Mouse (Mus musculus): ENCODE measurements around the gene Zfyve21.

The Zfyve21 gene

GRCm38 (mm10) chr12:111800459-111801183, 13.3 kb upstream of the Zfyve21 start:
- DNase-seq, result no peak

DNA sequence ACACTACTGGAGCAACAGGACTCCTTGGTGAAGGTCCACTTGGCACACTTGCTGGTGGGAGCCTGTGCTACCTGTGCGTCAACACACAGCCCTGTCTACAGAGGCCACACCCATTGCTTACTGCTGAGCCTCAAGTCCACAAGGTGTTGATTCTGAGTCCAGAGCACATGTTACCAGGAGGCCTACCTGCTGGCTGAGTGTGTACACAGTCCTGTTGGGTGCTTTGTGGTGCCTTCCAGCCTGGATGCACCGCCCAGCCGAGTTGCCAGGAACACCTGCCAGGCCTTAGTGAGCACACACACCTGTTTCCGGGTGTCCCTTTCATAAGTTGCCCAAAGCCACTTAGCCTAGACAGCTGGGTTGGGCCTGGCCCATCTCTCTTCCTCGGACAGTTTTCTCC, 10.4 kb upstream of the Zfyve21 start:
- DNase-seq, result no peak

DNA sequence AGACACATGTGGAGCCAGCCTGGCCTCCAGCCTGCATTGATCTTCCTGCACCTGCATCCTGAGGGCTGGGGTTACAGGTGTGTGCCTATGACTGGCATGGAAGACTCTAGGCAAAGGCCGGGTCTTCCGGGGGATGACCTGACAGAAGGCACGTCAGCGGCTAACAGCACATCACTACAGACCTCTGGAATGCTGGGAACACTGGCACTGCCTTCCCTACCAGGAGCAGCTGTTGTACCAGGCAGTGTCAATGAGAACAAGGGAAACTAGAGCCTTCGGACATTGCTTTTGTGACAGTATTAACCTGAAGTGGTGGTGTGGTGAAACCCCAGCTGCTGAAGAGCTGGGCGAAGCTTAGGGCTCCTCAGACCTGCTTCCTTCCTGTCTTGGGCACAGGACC, 5.2 kb upstream of the Zfyve21 start:
- no peak for DNase-seq

DNA sequence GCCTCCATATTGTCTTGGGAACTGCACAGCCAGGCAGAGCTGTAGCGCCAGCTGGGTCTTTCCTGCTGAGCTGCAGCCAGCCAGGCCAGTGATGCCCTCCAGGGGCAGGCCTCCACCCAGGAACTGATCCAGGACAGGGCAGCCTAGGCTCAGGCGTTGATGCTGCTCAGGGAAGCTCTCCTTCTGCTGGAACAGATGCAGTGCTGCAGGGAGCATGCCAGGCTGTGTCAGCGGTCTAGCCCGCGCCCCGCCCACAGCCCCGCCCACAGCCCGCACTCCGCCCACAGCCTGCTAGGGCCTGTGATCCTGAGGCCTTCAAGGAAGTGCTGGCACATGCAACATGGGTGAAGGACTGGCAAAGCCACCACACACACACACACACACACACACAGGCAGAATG, 4.2 kb upstream of the Zfyve21 start:
- DNase-seq, result peak; percentile 36 to 51

- DNase-seq, result no peak
Observed at GRCm38 (mm10) chr12:111812075-111812474, 1.9 kb upstream of the Zfyve21 start.

- no peak for DNase-seq
Observed at GRCm38 (mm10) chr12:111812611-111813010, 1.4 kb upstream of the Zfyve21 start.

DNA sequence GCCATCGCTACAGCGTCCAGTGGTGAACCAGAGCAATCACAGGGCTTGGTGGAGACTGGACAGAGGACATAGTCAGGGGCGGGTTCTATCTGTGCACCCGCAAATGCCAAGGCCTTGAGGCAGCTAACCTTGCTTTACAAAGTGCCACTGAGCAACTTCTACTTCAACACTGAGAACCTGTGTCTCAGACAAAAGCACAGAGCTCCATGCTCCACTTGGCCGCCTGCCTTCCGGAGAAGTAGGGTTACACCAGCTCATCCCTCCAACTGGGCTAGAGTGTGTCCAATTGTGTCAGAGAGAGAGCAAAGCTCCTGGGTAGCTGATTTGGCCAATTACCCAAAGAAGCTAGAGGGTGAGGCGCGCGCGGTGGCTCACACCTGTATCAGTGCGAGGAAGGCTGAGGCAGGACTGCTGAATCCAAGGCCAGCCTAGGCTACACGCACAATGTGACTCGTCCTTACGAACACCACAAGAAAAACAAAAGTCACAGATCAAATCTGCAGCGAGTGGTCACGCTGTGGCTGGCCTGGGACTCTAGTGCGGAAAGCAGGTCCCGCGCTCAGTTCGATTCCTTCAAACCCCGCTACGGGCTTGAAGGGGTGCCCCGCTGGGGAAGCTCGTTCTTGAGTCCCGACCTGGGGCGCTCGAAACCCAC, 732 bp upstream of the Zfyve21 start:
- no peak for DNase-seq

DNA sequence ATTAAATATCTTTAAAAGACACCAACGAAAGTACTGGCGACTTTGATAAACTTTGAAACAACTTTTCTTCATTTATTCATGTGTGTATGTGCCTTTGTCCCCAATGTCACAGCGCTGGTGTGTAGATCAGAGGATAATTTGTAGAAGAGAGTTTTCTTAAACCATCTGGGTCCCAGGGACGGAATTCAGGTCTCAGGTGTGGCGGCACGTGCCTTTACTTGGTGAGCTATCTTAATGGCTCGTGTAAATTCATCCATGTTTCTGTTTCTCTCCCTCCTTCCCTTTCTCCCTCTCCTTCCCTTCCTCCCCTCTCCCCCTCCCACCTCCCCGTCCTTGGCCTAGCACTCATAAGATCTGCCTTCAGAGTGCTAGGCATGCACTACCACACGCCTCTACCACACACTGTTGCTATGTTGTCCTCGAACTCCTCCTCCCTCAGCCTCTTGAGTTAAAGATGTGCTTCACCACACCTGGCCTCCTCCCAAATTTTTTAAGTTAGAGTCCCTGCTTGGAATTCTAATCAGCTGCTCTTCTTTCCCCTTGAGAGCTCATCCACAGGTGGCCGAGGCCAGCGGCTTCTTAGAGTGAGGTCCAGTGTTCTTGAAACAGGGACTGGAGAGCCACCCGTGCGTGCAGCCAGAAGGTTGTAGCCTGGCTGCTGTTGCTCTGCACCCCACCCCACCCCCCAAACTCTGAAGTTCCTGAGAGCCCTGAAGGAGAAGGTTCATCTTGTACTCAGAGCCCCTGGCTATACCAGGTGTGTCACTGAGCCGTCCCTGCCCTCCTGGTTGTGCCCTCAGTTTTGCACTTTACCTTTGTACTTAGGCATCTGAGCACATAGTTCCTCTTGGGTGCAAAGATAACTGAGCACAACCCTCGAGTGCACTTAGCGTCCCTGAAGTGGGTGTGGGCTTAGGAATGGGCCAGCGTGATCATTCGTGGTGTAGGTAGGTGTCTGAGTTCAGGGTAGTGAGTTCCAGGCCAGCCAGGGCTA, 1.1 kb downstream of the Zfyve21 start:
- DNase-seq, result no peak

DNA sequence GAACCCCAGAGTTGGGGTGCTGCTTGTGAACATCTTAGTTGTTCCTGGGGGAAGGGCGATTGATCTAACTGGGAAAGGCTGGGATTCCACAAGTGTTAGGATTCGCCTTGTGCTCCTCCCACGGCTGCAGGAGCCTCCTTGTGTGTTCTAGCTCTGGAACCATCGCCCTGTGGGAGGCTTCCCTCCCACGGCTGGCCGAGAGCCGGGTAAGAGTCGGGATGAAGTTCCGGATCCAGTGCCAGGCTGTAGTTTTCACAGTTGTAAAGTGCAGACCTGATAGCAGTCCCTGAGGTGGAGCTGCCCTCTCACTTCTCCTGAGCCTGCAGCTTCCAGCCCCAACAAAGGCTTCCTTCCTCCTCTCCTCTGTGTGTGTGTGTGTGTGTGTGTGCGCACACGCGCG, 2.6 kb downstream of the Zfyve21 start:
- DNase-seq, result no peak

DNA sequence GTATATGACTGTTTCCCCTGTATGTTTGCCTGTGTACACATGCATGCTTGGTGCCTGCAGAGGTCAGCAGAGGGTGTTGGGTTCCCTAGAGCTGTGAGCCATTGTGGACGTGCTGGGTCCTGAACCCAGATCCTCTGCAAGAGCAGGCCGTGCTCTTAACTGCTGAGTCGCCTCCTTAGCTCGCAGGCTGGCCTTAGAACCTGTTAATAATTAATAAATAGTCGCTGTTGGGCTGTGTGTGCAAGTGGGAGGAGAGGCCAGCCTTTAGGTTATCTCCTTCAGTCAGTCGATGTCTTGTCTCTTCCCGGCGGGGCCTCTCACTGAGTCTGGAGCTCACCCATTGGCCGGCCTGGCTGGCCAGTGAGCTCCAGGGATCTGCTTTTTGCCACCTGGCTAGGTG, 3.0 kb downstream of the Zfyve21 start:
- no peak for DNase-seq

DNA sequence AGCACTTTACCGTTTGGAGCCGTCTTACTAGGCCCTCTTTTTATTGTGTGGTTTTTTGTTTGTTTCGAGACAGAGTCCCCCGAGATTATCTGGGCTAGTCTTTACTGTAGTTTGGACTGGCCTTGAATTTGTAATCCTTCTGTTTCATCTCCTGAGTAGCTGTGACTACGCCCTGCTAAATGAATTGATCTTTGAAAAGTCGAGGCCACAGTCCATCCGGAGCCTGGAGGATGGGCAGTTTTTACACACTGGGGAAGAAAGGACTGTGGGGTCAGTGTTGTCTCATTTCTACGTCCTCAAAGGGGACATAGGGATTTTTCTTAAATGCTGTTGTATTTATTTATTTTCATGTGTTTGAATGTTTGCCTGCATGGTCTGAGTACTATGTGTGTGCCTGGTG, 4.0 kb downstream of the Zfyve21 start:
- DNase-seq, result no peak

GRCm38 (mm10) chr12:111819936-111820335, 6.0 kb downstream of the Zfyve21 start:
- no peak for DNase-seq

- DNase-seq, result no peak
Observed at GRCm38 (mm10) chr12:111820708-111821107, 6.7 kb downstream of the Zfyve21 start.

GRCm38 (mm10) chr12:111821931-111822330, 8.0 kb downstream of the Zfyve21 start:
- DNase-seq, result no peak

DNA sequence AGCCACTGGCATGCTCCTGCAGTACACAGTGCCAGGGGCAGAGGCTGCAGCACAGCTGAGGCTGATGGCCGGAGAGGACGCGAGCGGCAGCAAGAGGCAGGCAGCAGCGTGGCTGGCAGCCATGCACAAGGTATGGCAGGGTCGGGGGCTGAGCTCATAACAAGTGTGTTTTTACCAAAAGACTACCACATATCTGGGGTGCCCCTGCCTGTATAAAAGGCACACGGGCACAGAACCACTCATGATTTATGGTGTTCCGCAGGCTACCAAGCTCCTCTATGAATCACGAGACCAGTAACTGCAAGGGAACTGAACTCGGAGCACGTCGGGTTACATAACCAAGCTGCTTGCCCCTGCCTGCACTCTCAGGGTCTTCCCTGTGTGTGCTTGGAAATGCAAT, 13.6 kb downstream of the Zfyve21 start:
- no peak for DNase-seq

GRCm38 (mm10) chr12:111829447-111829846, 15.5 kb downstream of the Zfyve21 start:
- DNase-seq, result no peak

DNA sequence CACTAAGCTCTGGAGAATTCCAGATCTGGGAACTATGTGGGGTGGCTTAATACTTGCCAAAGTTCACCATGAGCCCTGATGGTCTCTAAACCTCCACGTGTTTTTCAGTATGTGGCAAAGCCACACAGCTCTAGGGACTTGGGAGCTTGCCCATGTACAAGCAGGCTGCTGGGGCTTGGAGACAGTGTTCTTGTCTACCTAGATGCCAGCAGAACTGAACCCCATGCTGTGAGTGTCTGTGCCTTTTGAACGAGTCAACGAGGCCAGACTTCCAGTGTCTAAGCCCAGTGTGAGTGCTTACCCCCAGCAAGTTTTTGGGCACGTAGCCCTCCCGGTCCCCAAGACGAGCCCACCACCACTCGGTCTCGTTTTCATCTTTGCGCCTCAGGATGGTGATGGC, 16.0 kb downstream of the Zfyve21 start:
- DNase-seq, result no peak

- no peak for DNase-seq
Observed at GRCm38 (mm10) chr12:111830375-111830774, 16.4 kb downstream of the Zfyve21 start.

GRCm38 (mm10) chr12:111832643-111833042, 18.7 kb downstream of the Zfyve21 start:
- DNase-seq, result no peak

DNA sequence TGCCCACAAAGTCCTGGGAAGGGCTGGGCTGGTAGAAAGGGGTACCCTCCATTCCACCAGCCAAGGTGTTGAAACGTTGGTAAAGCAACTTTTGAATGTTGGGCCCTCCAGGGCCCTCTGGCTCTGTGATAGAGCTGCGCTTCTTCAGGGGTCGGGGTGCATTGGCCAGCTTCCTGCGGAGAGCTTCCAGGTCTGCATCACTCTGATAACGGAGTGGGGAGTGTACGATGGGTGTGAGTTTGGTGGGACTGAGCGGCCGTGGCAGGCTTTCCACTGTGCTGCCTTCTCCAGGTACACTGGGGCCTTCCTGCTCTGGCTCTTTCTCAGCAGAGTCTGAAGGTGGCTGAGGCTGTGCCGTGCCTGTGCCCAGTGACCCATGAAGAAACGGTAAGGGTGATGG, 19.5 kb downstream of the Zfyve21 start:
- DNase-seq, result no peak

DNA sequence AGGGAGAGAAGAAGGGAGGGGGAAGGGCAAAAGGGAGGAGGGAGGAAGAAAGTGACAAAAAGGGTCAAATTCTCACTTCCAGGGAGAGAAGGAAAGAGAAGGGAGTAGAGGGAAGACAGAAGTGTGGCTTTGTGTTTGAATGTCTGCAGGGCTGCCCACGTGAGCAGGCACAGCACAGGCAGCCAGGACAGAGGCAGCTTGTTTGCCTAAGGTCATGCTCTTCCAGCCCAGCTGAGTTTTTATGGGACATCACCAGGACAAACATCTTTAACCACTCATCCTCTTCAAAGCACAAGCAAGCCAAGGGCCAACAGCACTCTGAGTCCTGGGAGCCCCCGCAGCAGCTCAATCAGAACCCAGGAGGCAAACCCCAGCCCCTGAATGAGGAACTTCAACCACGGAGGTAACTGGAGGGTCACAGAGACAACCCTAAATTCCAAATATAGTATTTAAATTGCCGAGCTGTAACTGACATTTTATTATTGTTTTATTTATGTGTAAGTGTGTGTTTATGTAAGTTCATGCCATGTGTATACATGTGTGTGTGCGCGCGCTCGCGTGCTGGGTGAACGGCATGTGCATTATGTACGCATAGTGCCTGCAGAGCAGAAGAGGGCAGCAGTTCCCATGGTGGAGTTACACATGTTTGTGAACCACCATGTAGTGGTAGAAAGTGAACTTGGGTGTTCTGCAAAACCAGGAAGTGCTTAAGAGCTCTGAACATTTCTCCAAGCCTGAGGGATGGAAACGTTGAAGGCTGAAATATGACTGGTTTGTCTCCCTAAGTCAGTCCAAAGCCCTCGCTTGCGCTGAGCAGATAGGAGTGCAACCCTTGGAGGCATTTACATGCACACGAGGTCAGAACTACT, 28.8 kb downstream of the Zfyve21 start:
- no peak for DNase-seq

GRCm38 (mm10) chr12:111843470-111843869, 29.5 kb downstream of the Zfyve21 start:
- no peak for DNase-seq
